Mouse (Mus musculus): ENCODE measurements around the gene Gimap9.
A peak's percentile ranks its signal among the peaks of the same experiment; 100 is the strongest.

Gene Gimap9

DNA sequence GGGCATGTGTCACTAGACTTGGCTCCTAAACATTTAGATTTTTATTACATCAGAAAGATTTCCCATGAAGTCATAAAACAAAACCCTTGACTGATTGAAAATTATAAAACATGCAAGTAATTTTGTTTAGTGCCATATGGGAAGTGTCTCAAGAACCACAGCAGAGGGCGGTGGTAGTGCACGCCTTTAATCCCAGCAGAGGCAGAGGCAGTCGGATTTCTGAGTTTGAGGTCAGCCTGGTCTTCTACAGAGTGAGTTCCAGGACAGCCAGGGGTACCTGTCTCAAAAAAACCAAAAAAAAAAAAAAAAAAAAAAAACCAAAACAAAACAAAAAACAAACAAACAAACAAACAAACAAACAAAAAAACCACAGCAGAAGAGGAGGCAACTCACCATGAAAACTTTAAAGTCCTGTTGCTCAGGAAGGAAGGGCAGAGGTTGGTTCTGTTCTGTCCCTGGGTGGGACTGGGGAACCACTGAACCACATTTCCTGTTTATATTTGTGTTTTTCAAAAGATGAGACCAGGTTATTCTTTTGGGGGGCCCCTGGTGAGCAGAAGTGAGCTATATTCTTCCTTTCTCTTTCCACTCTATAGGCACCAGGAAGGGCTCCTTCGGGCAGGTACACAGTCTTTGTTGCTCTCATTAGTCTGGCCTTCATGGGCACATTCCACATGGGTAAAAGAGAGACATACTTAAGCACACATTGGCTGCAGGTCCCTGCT lies 21.1 kb downstream of the Gimap9 start:
- DNase-seq = no peak

DNA sequence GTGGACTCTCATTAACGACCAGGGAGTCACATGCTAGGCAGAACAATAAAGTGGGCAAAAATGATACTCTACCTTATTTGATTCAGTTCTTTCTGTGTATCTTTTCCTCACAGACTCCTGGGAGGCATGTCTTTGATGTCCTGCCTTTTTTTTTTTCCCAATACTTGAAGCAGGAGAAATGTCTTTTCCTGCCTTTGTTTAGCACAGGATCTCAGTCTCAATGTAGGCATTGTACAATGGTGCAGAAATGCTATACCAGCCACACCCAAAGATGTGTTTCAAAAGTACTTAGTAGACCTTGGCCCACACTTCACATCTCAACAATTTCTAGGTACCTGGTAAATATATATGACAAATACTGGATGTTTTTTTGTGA lies 21.6 kb downstream of the Gimap9 start:
- no peak for DNase-seq

DNA sequence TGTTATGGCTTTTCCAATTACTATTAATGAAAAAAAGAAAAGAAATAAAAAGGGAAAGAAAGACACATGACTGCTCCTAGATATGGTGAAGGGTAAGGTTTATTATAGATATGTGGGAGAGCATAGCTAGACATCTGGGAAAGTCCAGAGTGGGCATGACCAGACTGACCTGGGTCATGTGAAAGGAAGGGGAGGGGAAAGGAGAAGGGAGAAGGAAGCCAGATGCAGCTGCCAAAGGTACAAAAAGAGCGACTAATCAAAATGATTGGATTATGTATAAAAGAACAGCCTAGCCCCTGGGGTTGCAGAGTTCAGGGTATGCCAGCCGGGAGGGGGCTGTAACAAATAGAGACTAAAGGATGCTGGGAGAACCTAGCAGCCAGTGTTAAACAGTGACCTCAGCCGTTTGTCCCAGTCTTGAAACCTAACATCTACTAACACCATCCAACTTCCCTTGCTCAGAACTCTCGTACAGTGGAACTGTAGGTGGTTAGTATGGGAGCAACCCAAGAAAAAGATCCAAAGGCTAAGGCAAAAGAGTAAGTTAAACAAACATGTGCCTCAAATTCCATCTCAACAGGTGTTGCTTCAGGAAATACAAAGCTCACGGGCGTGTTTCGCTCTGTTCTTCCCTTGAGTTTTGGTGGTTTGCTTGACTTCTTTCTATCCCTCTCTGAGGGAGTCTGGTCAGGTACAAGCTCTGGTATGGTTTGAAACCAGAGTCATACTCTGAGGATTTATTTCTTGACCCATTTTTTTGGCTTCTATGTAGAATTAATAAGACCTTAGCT lies 22.3 kb downstream of the Gimap9 start:
- no peak for DNase-seq

DNA sequence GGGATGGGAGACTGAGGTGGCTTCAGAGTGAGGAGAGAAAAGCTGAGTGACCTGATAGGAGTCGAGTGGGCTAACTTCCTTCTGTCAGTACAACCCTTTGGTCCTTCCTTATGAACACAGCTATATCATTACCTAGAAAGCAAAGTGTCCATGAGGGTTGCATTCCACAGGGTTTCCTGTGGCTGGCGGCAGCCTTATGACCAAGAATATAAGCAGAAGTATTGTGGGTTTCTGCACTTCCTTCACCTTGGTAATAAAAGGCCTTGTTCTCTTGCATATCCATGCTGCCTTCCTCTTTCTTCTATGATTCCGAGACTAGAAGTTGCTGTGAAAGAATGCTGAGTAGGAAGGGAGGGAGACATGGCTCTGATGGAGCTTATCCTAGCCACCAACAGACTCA lies 23.0 kb downstream of the Gimap9 start:
- DNase-seq = no peak

- no peak for DNase-seq
Measured at GRCm38 (mm10) chr6:48700251-48701075, 24.5 kb downstream of the Gimap9 start.

DNA sequence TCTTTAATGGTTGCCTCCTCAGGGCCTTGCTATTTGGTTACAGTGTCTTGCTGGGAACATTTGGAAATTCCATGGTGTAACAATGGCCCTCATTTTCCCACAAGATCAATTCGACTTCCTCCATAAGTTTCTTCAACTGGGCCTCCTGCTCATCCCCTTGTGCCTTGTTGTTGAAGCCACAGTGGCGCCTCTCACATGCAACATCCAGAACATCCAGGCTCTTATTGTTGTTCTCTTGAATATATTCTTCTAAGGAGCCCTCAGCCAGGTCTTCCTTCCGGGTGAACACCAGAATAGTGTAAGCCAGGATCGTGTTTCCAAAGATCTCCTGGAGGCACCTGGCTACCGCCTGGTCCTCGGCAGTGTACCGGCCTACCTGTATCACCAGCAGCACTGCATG lies 26.2 kb downstream of the Gimap9 start:
- DNase-seq = no peak

- no peak for DNase-seq
Measured at GRCm38 (mm10) chr6:48702601-48703000, 26.7 kb downstream of the Gimap9 start.

- no peak for DNase-seq
Measured at GRCm38 (mm10) chr6:48704146-48704545, 28.2 kb downstream of the Gimap9 start.

DNA sequence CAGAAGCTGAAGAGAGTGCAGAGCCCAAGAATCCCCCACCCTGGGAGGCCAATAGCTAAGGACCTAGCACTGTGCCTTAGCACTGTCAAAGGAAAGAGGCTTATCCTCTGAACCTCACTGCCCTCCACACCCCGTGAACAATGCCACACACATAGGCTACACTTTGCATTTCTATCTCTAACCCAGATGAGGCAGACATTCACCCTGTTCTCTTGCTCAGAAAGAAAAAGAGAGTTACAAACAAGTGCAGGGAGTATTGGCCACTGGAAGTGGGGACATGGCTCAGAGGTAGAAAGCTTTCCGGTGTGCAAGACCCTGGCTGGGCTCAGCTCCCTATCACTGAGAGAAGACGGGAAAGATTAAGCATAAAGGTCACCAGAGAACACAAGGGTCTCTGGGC lies 30.2 kb downstream of the Gimap9 start:
- no peak for DNase-seq

DNA sequence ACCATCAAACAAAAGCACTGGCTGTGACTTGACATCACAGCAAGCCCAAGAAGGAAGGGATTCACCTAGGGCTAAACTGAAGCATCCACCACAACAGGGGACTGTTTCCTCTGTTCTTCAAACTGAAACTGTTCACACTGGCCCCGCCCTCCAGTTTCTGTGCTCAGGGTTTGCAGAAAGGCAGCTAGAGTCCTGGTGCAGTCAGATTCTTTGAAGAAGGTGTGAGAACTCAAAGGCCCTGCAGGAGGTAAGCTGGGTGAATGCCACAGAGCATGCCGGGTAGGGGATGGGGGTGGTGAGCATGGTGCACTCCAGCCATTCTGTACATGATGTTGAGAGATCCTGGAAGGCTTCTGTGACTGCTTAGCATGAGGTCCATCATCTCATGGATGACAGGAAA lies 42.5 kb downstream of the Gimap9 start, which contains the start of the genes Gm28053 and Gimap7:
Gm28053 (plus strand) TSS at position 153 of the 400 bp plus-strand sequence.
Gimap7 (plus strand) TSS at position 167 of the 400 bp plus-strand sequence.
- no peak for DNase-seq

GRCm38 (mm10) chr6:48720326-48720725 lies 44.4 kb downstream of the Gimap9 start:
- DNase-seq = no peak

GRCm38 (mm10) chr6:48723468-48723867 lies 47.5 kb downstream of the Gimap9 start:
- no peak for DNase-seq

DNA sequence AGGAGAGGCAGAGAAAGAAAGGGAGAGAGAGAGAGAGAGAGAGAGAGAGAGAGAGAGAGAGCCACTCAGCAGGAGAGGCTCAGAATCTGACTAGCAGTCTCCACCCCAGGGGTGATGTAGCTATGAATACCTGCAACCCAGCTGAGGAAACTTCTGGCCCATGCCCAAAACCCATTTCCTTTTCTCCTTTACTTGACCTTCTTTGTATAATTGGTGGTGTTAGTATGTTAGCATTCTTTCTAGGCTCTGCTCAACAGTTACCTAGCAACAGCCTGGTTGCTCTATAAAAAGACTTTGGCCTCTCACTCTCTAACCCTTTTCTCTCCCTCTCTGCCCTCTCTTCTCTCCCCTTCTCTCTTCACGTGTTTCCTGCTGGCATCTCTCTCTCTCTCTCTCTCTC lies 49.5 kb downstream of the Gimap9 start:
- peak; percentile 12 for DNase-seq

- DNase-seq = no peak
Measured at GRCm38 (mm10) chr6:48727761-48728160, 51.8 kb downstream of the Gimap9 start.
